Mouse (Mus musculus) heart, embryonic 11.5 days (tissue): Measurements from ENCODE around the gene Slfn2. TPM values are rescaled to one million over a fixed set of nuclear protein-coding genes. Genes with fewer than 3 reads are reported as not detected.

Source experiments
- ATAC-seq: fragments of 200-750 bp; cut with Nextera tagmentation; replicated peaks from 2 replicates; pipeline ENCODE4 v1.8.0; 2017; ENCODE audit warnings: moderate library complexity; ENCODE audit not compliant: insufficient number of reproducible peaks, low FRiP score, low TSS enrichment
- H3K27ac ChIP-seq: fragments of 300-500 bp; sonication (generic); 2 replicates; pipeline ENCODE4 v1.5.1; 2014; ENCODE audit warnings: mild to moderate bottlenecking, low read depth, low read length
- H3K27me3 ChIP-seq: fragments of 300-500 bp; sonication (generic); 2 replicates; pipeline ENCODE4 v1.6.1; 2014; ENCODE audit warnings: mild to moderate bottlenecking, low read length, mixed read lengths; ENCODE audit not compliant: control insufficient read depth, insufficient read depth
- H3K36me3 ChIP-seq: fragments of 300-500 bp; sonication (generic); 2 replicates; pipeline ENCODE4 v1.6.1; 2014; ENCODE audit warnings: mild to moderate bottlenecking, low read length, moderate library complexity, mixed read lengths; ENCODE audit not compliant: control insufficient read depth, insufficient read depth
- H3K4me1 ChIP-seq: fragments of 300-500 bp; sonication (generic); 2 replicates; pipeline ENCODE4 v1.6.1; 2014; ENCODE audit warnings: low read length; ENCODE audit not compliant: control insufficient read depth, insufficient read depth
- H3K4me2 ChIP-seq: fragments of 300-500 bp; sonication (generic); 2 replicates; pipeline ENCODE4 v1.6.1; 2014; ENCODE audit warnings: mild to moderate bottlenecking, moderate library complexity
- H3K4me3 ChIP-seq: fragments of 300-500 bp; sonication (generic); 2 replicates; pipeline ENCODE4 v1.5.1; 2014; ENCODE audit warnings: low read depth, low read length
- H3K9ac ChIP-seq: fragments of 300-500 bp; sonication (generic); 2 replicates; pipeline ENCODE4 v1.6.1; 2014; ENCODE audit warnings: mild to moderate bottlenecking, low read depth, low read length, moderate library complexity
- H3K9me3 ChIP-seq: fragments of 300-500 bp; sonication (generic); replicated peaks from 2 replicates; pipeline ENCODE4 v1.6.1; 2016; ENCODE audit warnings: low read length; ENCODE audit not compliant: control insufficient read depth
- WGBS: fragments of 180-500 bp; shearing (Covaris S2); extraction: QIAGEN DNeasy Blood & Tissue Kit; methylation state at CpG from one replicate; pipeline ENCODE4 v1.1.7; 2014; ENCODE audit not compliant: insufficient replicate concordance; 5-methylcytosine and 5-hydroxymethylcytosine counted together
- microRNA-seq: library from miRNA; unstranded; fragments of <30 nt; microRNA quantifications from one replicate; pipeline ENCODE4, GENCODE M21; 2016; ENCODE audit warnings: borderline number of aligned reads
- polyA plus RNA-seq: library from polyadenylated mRNA; unstranded; fragments of >200 nt; fragmentation: Nextera tagmentation; extraction: Ambion mirVana; gene quantifications from 2 replicates; pipeline ENCODE4 v1.2.1, GENCODE M21; 2014

Slfn2 gene
- polyA plus RNA-seq, 1 experiment from 2014 or later, result 2.4 TPM

DNA sequence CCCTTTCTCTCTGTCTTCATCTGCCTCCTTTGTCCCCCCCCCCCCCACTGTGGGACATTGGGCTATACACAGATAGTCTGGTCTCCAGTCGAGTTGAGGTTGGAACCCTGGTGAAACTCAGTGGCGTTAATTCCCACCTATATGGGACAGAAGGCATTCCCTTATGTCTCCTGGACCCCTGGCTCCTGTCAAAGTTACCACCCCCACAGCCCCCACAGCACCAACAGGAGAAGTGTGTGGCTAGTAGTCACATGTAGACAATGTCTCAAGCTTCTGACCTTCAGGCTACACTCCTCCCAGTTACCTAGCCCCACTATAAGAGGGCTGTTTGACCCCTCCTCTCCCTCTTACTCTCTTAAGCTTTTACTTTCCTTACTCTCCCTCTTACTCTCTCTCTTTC lies 19.2 kb downstream of the Slfn2 start:
- H3K9ac ChIP-seq, result no peak overlapping the region
- 67% methylated on average over 2 of the region's 2 CpGs for WGBS
- H3K9me3 ChIP-seq, result no peaks in the 10 kb centered on the region
- H3K36me3 ChIP-seq, result no peaks in the 10 kb centered on the region
- no peak overlapping the region for H3K4me2 ChIP-seq
- peaks cover 6% of the 10 kb centered on the region; the same call in 1 of the 2 replicates for H3K4me1 ChIP-seq
- no peaks in the 10 kb centered on the region for H3K27me3 ChIP-seq
- no peak for ATAC-seq
- no peak overlapping the region for H3K4me3 ChIP-seq
- H3K27ac ChIP-seq, result no peak overlapping the region

DNA sequence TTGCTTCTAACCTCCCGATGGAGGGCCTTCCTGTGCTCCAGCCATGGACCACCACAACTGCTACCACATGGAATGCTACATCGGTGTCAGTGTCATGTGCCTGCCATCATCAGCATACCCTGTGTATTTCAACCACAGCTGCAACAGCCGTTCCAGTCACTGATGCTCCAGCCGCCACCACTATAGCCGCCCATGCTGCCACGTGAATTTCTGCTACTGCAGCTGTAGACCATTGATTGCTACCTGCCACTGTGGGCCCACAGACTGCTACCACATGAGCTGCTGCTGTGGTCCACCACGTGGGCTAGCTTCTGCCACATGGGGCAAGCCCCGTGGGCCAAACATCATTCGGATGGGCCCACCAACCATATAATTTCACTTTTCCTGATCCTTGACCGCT lies 19.8 kb downstream of the Slfn2 start:
- Histone ChIP-seq H3K36me3 (no peaks in the 10 kb centered on the region), H3K9ac (no peak overlapping the region), H3K4me1 (0 out of 2 replicates have a peak, but pooled peaks cover 2% of the 10 kb centered on the region), H3K9me3 (no peaks in the 10 kb centered on the region), H3K4me2 (no peak overlapping the region), H3K27me3 (no peaks in the 10 kb centered on the region), H3K4me3 (no peak overlapping the region), H3K27ac (no peak overlapping the region)
- WGBS, result 82% methylated on average over 10 of the region's 10 CpGs
- ATAC-seq, result no peak

GRCm38 (mm10) chr11:83115138-83115537 lies 50.2 kb downstream of the Slfn2 start:
- Histone ChIP-seq H3K36me3 (no peaks in the 10 kb centered on the region), H3K9me3 (no peaks in the 10 kb centered on the region), H3K4me3 (no peak overlapping the region), H3K9ac (no peak overlapping the region), H3K27me3 (no peaks in the 10 kb centered on the region), H3K4me2 (no peak overlapping the region), H3K27ac (no peak overlapping the region), H3K4me1 (no peaks in the 10 kb centered on the region)
- 36% methylated on average over 2 of the region's 2 CpGs for WGBS
- ATAC-seq, result no peak

DNA sequence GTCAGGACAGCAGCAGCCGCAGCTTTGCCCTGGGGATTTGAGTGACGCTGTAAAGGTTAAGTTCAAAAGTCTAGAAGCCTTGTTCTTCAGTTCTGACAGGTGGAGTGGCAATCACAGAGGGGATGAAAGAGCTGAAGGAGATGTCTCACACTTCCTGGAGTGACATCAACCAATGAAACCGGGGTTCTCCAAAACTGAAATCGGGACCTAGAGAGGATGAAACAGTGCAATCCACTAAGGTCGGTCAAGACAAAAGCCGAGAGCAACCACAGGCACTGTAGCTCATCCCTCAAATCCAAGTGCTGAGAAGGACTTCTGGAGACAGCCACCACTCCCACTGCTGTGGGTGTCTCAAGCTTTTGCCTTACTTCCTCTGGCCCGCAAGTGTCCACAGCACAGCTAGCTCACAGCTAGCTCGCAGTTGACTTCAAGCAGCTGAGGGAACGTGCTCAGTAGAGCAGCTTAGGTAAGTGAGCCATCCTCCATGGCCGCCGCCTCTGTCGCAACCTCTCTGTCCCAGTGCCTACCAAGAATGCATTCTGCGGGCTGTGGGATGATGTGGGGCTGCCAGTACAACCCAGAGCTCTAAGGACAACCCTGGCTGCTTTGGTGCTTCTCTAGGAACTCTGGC lies 51.8 kb downstream of the Slfn2 start, which contains the start of gene Slfn1:
TSS of gene Slfn1 (plus strand) at position 253 of the 631 bp plus-strand sequence.
- no peak within 1 kb of the TSS for H3K27ac ChIP-seq
- H3K9me3 ChIP-seq, result no peaks in the 10 kb centered on the region
- no peak within 1 kb of the TSS for H3K4me3 ChIP-seq
- WGBS, result 79% methylated on average over 13 of the region's 13 CpGs
- no peaks in the 10 kb centered on the region for H3K36me3 ChIP-seq
- H3K27me3 ChIP-seq, result no peaks in the 10 kb centered on the region
- no peak within 1 kb of the TSS for H3K9ac ChIP-seq
- no peak for ATAC-seq
- H3K4me2 ChIP-seq, result no peak within 1 kb of the TSS
- no peaks in the 10 kb centered on the region for H3K4me1 ChIP-seq

DNA sequence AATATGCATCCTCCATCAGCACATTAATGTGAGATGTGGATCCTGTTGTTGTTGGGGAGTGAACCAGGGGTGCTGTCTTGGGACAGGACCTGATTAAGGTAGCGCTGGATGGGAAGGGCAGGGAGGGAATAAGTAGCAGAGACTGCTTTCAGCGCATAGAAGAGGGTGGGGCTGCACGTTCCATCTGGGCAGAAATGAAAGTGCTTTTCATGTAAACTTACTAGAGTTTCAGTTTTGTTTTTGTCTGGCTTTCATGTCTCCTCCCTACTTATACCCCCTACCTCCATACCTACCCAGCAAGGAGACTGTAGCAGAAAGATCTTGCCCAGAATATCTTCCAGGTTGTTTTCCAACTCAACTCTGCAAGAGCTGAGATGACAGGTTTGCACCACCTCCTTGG lies 53.1 kb downstream of the Slfn2 start:
- Histone ChIP-seq H3K36me3 (no peaks in the 10 kb centered on the region), H3K9me3 (no peaks in the 10 kb centered on the region), H3K9ac (no peak overlapping the region), H3K27me3 (no peaks in the 10 kb centered on the region), H3K4me1 (no peaks in the 10 kb centered on the region), H3K27ac (no peak overlapping the region), H3K4me3 (no peak overlapping the region), H3K4me2 (no peak overlapping the region)
- WGBS, result 51% methylated on average over 3 of the region's 3 CpGs
- ATAC-seq, result no peak

Small RNA genes within 50 kb of the gene (microRNA-seq; reads per million reads assigned to microRNA genes)
- gene Gm27598, result not detected

Other genes with a start within 250 kb of the Slfn2 start
- gene Rffl, start 193.9 kb upstream of the Slfn2 start, polyA plus RNA-seq, result 6.4 and 7.4 TPM in 2 replicates
- gene Rad51d, start 174.5 kb upstream of the Slfn2 start, polyA plus RNA-seq, result 15.3 and 16.4 TPM in 2 replicates
- 0.10 TPM in 1 of 2 replicates, not detected in the other for gene Fndc8, start 173.0 kb upstream of the Slfn2 start, polyA plus RNA-seq
- gene Nle1, start 156.7 kb upstream of the Slfn2 start, polyA plus RNA-seq, result 16.7 and 22.9 TPM in 2 replicates
- gene Unc45b, start 154.6 kb upstream of the Slfn2 start, polyA plus RNA-seq, result 174 and 220 TPM in 2 replicates
- gene Slfn5, start 113.8 kb upstream of the Slfn2 start, polyA plus RNA-seq, result 0.68 and 1.4 TPM in 2 replicates
- 14.1 and 16.6 TPM in 2 replicates for gene Slfn9, start 73.3 kb upstream of the Slfn2 start, polyA plus RNA-seq
- gene Slfn8, start 44.3 kb upstream of the Slfn2 start, polyA plus RNA-seq, result 0.29 and 0.39 TPM in 2 replicates
- not detected in 2 replicates for gene Slfn1, start 51.7 kb downstream of the Slfn2 start, polyA plus RNA-seq
- gene Slfn4, start 110.1 kb downstream of the Slfn2 start, polyA plus RNA-seq, result 0.06 TPM in 1 of 2 replicates, not detected in the other
- 1.4 and 1.5 TPM in 2 replicates for gene Slfn3, start 126.2 kb downstream of the Slfn2 start, polyA plus RNA-seq
- gene Slfn14, start 221.6 kb downstream of the Slfn2 start, polyA plus RNA-seq, result 3.1 and 3.9 TPM in 2 replicates
- 51.5 and 66.1 TPM in 2 replicates for gene Ap2b1, start 233.9 kb downstream of the Slfn2 start, polyA plus RNA-seq
- gene Pex12, start 237.5 kb downstream of the Slfn2 start, polyA plus RNA-seq, result 9.6 and 9.7 TPM in 2 replicates